9 mouse cellular contexts compared by ENCODE assay signal in genomic region chr6:59249675-59250074, GRCm38 (mm10). TPM values are rescaled to one million over a fixed set of nuclear protein-coding genes. Genes with fewer than 3 reads are reported as not detected.
DNase-seq lines count a peak whose midpoint lies in the region; ATAC-seq and TF ChIP-seq lines count a peak whose summit lies in the region.
"Had no signal": no experiment of that assay in that cellular context is flagged by ENCODE, and none has a peak within 500 bp of the region (broad histone marks: within the 10 kb centered on the region; RNA-seq: fewer than 3 reads in every experiment).

No protein-coding gene starts in this region.

- WGBS in thymus, adult 2 months: 19% methylated on average over 2 of the region's 2 CpGs
- 21% methylated on average over 2 of the region's 2 CpGs for WGBS in lung, embryonic 14.5 days
- 26% methylated on average over 2 of the region's 2 CpGs for WGBS in stomach, postnatal 0 days

- H3K4me3 ChIP-seq in thymus, adult 2 months (ENCODE audit: control insufficient read depth, insufficient read depth, low read length): no peak overlapping the region
- H3K4me3 ChIP-seq in lung, embryonic 14.5 days (ENCODE audit: low read depth, low read length): no peak overlapping the region
- H3K4me3 ChIP-seq in stomach, postnatal 0 days (ENCODE audit: low read depth, low read length): no peak overlapping the region
- H3K4me3 ChIP-seq: heart, embryonic 13.5 days had no signal

- H3K4me2 ChIP-seq in lung, embryonic 14.5 days: no peak overlapping the region
- no peak overlapping the region for H3K4me2 ChIP-seq in stomach, postnatal 0 days (replicated peaks; ENCODE audit: low read depth)
- H3K4me2 ChIP-seq: heart, embryonic 13.5 days had no signal

- no peak overlapping the region for H3K9ac ChIP-seq in lung, embryonic 14.5 days
- H3K9ac ChIP-seq in stomach, postnatal 0 days (ENCODE audit: low read length): no peak overlapping the region
- H3K9ac ChIP-seq: heart, embryonic 13.5 days had no signal

- no peaks in the 10 kb centered on the region for H3K4me1 ChIP-seq in thymus, adult 2 months (replicated peaks; ENCODE audit: control insufficient read depth, insufficient read depth, low read length)
- H3K4me1 ChIP-seq in lung, embryonic 14.5 days (ENCODE audit: insufficient read depth): no peaks in the 10 kb centered on the region
- no peaks in the 10 kb centered on the region for H3K4me1 ChIP-seq in stomach, postnatal 0 days (replicated peaks; ENCODE audit: control insufficient read depth, insufficient read depth)
- H3K4me1 ChIP-seq: heart, embryonic 13.5 days had no signal

- H3K27ac ChIP-seq in thymus, adult 2 months (ENCODE audit: control insufficient read depth, insufficient read depth, low read length): no peak overlapping the region
- H3K27ac ChIP-seq in lung, embryonic 14.5 days (ENCODE audit: low read depth): no peak overlapping the region
- H3K27ac ChIP-seq in stomach, postnatal 0 days (replicated peaks): no peak overlapping the region
- H3K27ac ChIP-seq: heart, embryonic 13.5 days had no signal

- DNase-seq in gastrocnemius, adult 18-20 months (ENCODE audit: low spot score): peak; percentile 19
- no peak for DNase-seq in gastrocnemius, postnatal 25 days
- DNase-seq in thymus, adult 2 months: peak; percentile 45
- no peak for DNase-seq in thymus, adult 18-20 months
- DNase-seq in cerebellum, postnatal 14 days: peak; percentile 80 to 83
- peak; percentile 62 for DNase-seq in kidney, postnatal 10 days
- peak; percentile 81 for DNase-seq in lung, embryonic 14.5 days
- DNase-seq in stomach, postnatal 0 days (ENCODE audit: low spot score): peak; percentile 55

- no peaks in the 10 kb centered on the region for H3K27me3 ChIP-seq in thymus, adult 2 months (ENCODE audit: control insufficient read depth, insufficient read depth, low read length)
- no peaks in the 10 kb centered on the region for H3K27me3 ChIP-seq in lung, embryonic 14.5 days (ENCODE audit: insufficient read depth, low read length)
- no peaks in the 10 kb centered on the region for H3K27me3 ChIP-seq in stomach, postnatal 0 days (ENCODE audit: control insufficient read depth, insufficient read depth, low read length)
- H3K27me3 ChIP-seq: heart, embryonic 13.5 days had no signal

- TF ChIP-seq POLR2A in thymus, adult 2 months (IDR thresholded peaks at IDR 0.05; ENCODE audit: control insufficient read depth, extremely low read depth, insufficient read depth, low read length, poor library complexity): no peak

- no peak for TF ChIP-seq EP300 in stomach, postnatal 0 days (optimal IDR thresholded peaks at IDR 0.05)

- H3K9me3 ChIP-seq in lung, embryonic 14.5 days (ENCODE audit: low read depth, low read length): no peaks in the 10 kb centered on the region
- no peaks in the 10 kb centered on the region for H3K9me3 ChIP-seq in stomach, postnatal 0 days (ENCODE audit: control insufficient read depth, low read length)
- H3K9me3 ChIP-seq: heart, embryonic 13.5 days had no signal

- no peak for TF ChIP-seq CTCF in thymus, adult 2 months (IDR thresholded peaks at IDR 0.05; ENCODE audit: borderline replicate concordance, control insufficient read depth, extremely low read depth, insufficient read depth, low read length, poor library complexity)
- peak; percentile 60 for TF ChIP-seq CTCF in lung, embryonic 14.5 days (IDR thresholded peaks at IDR 0.05; ENCODE audit: low read depth)
- peak; percentile 77 for TF ChIP-seq CTCF in stomach, postnatal 0 days (IDR thresholded peaks at IDR 0.05; ENCODE audit: low read depth)

- no peaks in the 10 kb centered on the region for H3K36me3 ChIP-seq in thymus, adult 2 months (ENCODE audit: control insufficient read depth, insufficient read depth, low read length)
- H3K36me3 ChIP-seq in lung, embryonic 14.5 days (ENCODE audit: insufficient read depth): no peaks in the 10 kb centered on the region
- no peaks in the 10 kb centered on the region for H3K36me3 ChIP-seq in stomach, postnatal 0 days (ENCODE audit: control insufficient read depth, insufficient read depth, low read length)
- H3K36me3 ChIP-seq: heart, embryonic 13.5 days had no signal

- ATAC-seq in lung, embryonic 14.5 days (ENCODE audit: insufficient read depth): no peak
- ATAC-seq in stomach, postnatal 0 days (ENCODE audit: low FRiP score, low TSS enrichment): no peak

RNA-seq across cellular contexts. Expression of gene Tigd2, which starts 41.0 kb away (rescaled TPM):
- 10 to 100 TPM in 1 of 2 experiments, 1 to 10 TPM in 1; 9.8 to 10.2 TPM for total RNA-seq in gastrocnemius, adult 18-20 months (2021)
- total RNA-seq in gastrocnemius, postnatal 25 days (2021): 1 to 10 TPM; 8.5 to 9.1 TPM
- polyA plus RNA-seq in thymus, adult 2 months (2012; rRNA removed): 6.1 and 6.9 TPM in 2 replicates
- 9.4 and 10.8 TPM in 2 replicates for polyA plus RNA-seq in lung, embryonic 14.5 days (2014; fragmentation: Nextera tagmentation; extraction: Ambion mirVana)
- 10.1 and 10.2 TPM in 2 replicates for polyA plus RNA-seq in stomach, postnatal 0 days (2015; fragmentation: Nextera tagmentation; extraction: Ambion mirVana)

Comparison
In these comparisons a context has a peak if more than half of its experiments do, and no peak if none do; other contexts are left out.
1. DNase-seq: peak in gastrocnemius, adult 18-20 months (single experiment), thymus, adult 2 months (single experiment), cerebellum, postnatal 14 days (2 of 2), kidney, postnatal 10 days (single experiment), lung, embryonic 14.5 days (single experiment) and stomach, postnatal 0 days (single experiment); none in gastrocnemius, postnatal 25 days (single experiment) and thymus, adult 18-20 months (0 of 2).